Mouse (Mus musculus) frontal cortex, postnatal 36 days (tissue): ENCODE results near the gene Brca1.
A peak's percentile ranks its signal among the peaks of the same experiment; 100 is the strongest.
"Not testable (repeated sequence)": the region's sequence is repeated elsewhere in the genome, so short reads cannot be mapped to it uniquely, and the experiment has no call there.

Experiments used
- DNase-seq, 2 experiments: peaks; one replicate each; pipeline ENCODE4 v3.0.0; 2022; ENCODE audit warnings: low spot score in 2 of 2

Brca1 gene

DNA sequence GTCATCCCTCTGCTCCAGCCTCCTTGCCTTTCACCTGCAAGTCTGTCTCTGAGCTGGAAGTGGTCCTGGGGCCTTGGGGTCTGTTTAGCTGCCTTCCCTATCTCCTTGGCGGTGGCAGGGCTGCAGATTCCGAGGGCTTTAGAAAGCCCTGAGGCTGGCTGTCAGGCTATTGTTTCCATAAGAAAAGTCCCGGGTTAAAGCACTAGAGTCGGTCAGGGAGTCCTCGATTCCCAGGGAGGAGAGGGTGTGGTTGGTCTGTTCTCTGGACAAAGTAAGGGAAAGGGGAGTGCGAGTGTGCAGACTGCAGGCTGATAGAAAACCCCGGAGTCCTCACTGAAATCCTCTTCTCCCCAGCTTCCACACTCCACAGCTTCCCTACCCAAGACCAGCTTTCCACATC, 81.5 kb downstream of the Brca1 start:
- no peak for DNase-seq

DNA sequence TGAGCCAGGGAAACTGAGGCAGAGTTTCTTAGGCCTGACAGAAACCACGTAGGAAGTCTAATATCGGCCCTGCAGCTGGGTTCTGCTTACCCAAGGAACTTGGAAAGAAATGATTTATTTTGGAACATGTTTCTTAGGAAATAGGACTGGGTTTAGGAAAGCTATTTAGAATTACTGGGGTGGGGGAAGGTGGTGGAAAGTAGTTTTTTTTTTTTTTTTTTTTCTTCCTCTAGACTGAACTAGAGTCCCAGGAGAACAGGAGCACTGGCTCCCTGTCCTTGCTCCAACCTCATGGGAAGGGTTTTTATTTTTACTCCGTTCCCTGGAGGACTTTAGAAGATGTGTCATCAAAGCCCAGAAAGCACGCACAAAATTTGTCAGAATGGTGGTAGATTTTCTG, 82.6 kb downstream of the Brca1 start:
- DNase-seq = no peak

- no peak for DNase-seq
Measured at GRCm38 (mm10) chr11:101468731-101469130, 83.0 kb downstream of the Brca1 start.

DNA sequence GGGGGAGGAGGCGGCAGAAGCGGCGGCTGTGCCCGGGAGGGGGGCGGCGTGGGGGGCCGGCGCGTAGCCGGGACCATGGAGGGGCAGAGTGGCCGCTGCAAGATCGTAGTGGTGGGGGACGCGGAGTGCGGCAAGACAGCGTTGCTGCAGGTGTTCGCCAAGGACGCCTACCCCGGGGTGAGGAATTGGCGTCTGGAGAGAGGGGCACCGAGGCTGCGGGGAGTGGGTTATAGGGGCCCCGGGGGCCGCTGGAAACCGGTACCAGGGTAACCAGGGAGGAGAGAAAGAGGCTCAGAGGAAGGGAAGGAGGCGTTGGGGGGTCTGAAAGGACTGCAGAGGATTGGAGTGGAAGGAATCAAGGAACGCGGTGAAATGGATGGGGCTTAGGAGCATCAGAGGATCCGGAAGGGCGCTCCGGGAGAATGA, 83.5 kb downstream of the Brca1 start:
- DNase-seq = peak in 1 of 2 experiments; percentile 27

GRCm38 (mm10) chr11:101467477-101468262, 84.1 kb downstream of the Brca1 start:
- DNase-seq = peak; percentile 48 to 72

DNA sequence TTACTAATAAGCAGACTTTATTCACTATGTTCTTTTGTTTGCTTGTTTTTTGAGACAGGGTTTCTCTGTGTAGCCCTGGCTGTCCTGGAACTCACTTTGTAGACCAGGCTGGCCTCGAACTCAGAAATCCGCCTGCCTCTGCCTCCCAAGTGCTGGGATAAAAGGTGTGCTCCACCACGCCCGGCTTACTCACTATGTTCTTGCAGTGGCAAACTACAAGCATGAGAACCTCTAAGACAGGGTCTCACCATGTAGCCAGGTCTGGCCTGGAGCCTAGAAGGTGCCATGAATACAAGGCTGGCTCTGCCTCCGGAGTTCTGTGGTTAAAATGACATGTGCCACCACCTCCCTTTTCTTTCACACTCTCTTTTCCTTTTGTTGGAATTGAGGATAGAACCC, 85.2 kb downstream of the Brca1 start:
- DNase-seq = not testable (repeated sequence)

DNA sequence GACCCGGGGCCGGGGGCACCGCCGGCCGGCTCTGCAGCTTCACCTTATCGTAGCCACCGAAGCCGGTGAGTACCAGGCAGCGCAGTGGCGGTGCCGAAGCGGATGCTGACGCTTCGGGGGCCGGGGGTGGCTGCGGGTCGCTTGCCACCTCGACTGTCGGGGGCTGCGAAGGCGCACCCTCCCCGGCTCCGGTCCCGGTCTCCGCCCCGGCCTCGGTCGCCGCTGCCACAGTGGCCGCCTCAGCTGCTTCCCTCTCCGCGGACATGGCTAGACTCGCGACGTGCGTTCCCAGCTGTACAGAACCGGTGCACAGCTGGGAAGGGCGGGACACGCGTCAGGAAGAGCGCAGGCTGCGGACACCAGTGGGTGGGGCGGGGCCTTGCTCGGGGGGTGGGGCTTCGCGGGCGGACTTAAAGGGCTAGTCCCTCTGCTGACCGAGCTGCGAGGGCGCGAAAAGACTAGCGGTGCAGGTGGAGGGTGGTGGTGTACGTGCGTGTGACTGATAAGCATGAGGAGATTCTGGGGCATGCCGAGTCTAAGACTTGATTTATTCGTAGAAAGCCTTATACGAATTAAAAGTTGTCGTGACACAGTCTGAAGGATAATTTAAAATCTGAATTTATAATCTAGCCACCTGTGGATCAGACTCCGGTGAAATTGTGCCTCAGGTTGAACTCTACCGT, 85.7 kb downstream of the Brca1 start, which contains the start of gene Vat1:
Gene Vat1, minus strand, starts transcription at position 362 of the 683 bp plus-strand sequence.
- DNase-seq = peak; percentile 56 to 61

DNA sequence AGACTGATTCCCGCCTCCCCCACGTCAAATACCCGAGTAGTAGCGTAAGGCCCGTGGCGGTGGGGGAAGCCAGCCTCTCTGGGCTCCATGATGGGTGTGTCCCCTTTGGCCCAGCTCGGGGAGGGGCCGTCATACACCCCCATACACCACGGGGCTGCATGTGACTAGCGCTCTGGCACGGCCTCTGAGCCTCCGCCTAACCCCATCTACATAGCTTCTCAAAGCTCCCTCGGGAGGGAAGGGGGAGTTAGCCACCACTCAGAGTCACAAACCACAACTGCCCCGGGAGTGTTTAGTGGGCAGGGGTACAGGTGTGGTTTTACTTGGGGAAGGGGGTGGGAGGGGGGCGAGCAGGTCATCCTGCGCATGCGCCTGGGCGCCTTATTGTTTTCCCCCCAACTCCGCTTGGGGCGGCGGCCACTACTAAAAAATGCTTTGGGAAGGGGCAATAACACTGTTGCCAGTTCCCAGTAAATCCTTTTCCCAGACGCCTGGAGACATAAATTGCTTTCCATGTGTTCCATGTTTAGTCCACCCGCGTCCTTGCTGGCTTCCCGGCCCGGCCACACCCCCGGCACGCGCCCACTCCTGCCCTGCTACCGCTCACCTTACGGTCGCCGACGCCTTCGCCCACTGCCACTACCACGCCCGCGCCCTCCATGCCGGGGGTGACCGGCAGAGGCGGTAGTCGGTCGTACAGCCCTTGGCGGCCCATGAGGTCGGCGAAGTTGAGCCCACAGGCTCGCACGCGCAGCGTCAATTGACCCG, 86.5 kb downstream of the Brca1 start:
- DNase-seq = peak in 1 of 2 experiments; percentile 19

- no peak for DNase-seq
Measured at GRCm38 (mm10) chr11:101464211-101465100, 87.3 kb downstream of the Brca1 start, which contains the start of gene Rnd2. Gene Rnd2, plus strand, starts transcription at chr11:101464999.

GRCm38 (mm10) chr11:101462583-101463440, 88.9 kb downstream of the Brca1 start:
- no peak for DNase-seq

DNA sequence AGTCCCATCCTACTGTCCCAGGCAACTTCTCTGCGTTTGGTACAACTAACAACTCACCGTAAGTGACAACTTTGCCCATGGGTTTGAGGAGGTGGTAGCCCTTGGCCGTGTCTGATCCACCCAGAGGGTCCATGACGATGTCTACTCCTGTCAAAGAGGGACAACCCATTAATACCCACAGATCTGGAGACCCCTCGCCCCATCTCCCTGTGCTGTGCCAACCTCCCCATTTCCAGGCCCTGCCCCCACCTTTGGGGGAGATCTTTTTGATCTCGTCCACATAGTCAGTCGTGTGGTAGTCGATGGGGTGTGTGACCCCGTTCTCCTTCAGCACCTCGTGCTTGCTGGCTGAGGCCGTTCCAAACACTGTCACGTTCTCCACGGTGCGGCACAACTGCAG, 89.6 kb downstream of the Brca1 start:
- DNase-seq = no peak

DNA sequence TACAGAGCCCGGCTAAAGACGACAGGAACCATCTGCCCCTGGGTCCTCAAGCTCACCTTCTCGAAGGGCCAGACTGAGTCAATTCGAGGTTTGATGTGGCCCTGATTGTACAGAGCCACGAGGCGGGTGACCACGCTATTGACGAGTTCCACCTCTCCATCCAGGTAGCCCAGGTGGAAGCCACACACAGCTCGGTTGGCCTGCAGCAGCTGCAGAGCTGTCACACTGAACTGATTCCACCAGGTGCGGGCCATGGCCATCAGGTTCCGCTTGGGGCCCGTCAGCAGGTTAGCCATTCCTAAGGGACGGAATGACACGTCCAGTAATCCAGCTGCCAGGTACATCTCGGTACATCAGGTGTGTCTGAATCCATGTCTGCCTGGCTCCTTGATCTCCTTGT, 91.4 kb downstream of the Brca1 start:
- DNase-seq = no peak

- DNase-seq = no peak
Measured at GRCm38 (mm10) chr11:101459716-101460115, 92.0 kb downstream of the Brca1 start.

DNA sequence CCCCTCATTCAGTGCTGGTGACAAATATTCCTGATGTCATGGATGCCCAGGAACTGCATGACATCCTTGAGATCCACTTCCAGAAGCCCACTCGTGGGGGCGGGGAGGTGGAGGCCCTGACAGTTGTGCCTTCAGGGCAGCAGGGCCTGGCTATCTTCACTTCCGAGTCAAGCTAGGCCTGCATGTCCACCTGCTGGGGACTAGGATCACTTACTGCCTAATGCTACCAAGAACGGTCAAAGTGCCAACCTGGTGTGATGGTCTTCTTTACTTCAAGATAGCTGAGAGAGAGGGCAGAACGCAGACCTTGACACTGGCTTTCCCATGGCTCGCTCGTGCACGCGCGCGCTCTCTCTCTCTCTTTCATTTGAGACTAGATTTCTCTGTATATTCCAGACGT, 93.5 kb downstream of the Brca1 start:
- no peak for DNase-seq

GRCm38 (mm10) chr11:101457631-101458030, 94.1 kb downstream of the Brca1 start:
- DNase-seq = no peak

DNA sequence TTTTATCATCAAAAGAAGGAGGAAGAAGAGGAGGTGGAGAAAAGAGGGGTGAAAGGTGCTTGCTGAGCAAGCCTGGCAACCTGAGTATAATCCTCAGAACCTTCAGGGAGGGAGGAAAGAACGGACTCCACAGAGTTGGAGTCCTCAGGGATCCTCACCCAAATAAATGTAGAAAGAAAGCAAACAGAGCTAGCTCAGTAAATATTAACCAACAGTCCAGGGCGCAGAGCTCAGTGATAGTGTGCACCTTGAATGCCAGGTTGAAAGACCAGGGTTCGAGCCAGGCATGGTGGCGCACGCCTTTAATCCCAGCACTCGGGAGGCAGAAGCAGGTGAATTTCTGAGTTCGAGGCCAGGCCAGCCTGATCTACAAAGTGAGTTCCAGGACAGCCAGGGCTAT, 96.1 kb downstream of the Brca1 start:
- no peak for DNase-seq

- DNase-seq = no peak
Measured at GRCm38 (mm10) chr11:101454702-101455101, 97.1 kb downstream of the Brca1 start.

GRCm38 (mm10) chr11:101452093-101452774, 99.5 kb downstream of the Brca1 start:
- DNase-seq = no peak

- no peak for DNase-seq
Measured at GRCm38 (mm10) chr11:101451536-101451935, 100.2 kb downstream of the Brca1 start.

- no peak for DNase-seq
Measured at GRCm38 (mm10) chr11:101450394-101450793, 101.4 kb downstream of the Brca1 start.
